In the genomic region with DNA sequence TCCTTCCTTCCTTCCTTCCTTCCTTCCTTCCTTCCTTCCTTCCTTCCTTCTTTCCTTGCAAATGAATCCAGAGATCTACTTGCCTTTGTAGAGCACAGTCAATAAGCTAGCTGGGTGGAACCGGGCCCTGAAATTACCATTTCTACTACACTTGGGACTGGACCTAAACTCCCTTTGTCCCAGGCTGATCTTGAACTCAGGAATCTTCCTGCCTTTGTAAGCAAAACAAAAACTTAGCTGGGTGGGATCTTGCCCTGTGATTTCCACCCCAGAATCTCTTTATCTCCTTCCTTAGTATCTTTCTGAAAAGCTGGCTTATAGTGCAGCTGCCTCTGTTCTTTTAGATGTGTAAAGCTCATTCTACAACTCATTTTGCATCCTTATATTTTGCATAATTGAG, we compare ENCODE assay signal across 27 mouse cellular contexts.
DNase-seq lines count a peak whose midpoint lies in the region; ATAC-seq and TF ChIP-seq lines count a peak whose summit lies in the region.
"Had no signal": no experiment of that assay in that cellular context is flagged by ENCODE, and none has a peak within 500 bp of the region (broad histone marks: within the 10 kb centered on the region; RNA-seq: fewer than 3 reads in every experiment).

No protein-coding gene starts in this region.

- H3K36me3 ChIP-seq in liver, adult 2 months (ENCODE audit: control insufficient read depth, insufficient read depth, low read length) = no peaks in the 10 kb centered on the region
- no peaks in the 10 kb centered on the region for H3K36me3 ChIP-seq in liver, postnatal 0 days (replicated peaks; ENCODE audit: insufficient read depth, low read length)
- H3K36me3 ChIP-seq: G1E had no signal

- H3K27ac ChIP-seq in liver, adult 2 months (replicated peaks; ENCODE audit: insufficient read depth, low read depth, low read length) = no peak overlapping the region
- no peak overlapping the region for H3K27ac ChIP-seq in liver, postnatal 0 days (ENCODE audit: low read depth)

- TF ChIP-seq EP300 in liver, postnatal 0 days (IDR thresholded peaks at IDR 0.05; ENCODE audit: low read depth) = no peak

- ATAC-seq in liver, postnatal 0 days = no peak
- ATAC-seq: activated CD4-positive, CD25-positive, alpha-beta regulatory T cell, adult 4 months; CD4-positive, CD25-positive, alpha-beta regulatory T cell, adult 4 months; Patski had no signal

- WGBS in liver, adult 2 months = 83% methylated on average over 1 of the region's 1 CpGs
- 94% methylated on average over 1 of the region's 1 CpGs for WGBS in liver, postnatal 0 days (ENCODE audit: insufficient replicate concordance)

- H3K27me3 ChIP-seq in liver, adult 2 months (ENCODE audit: control insufficient read depth, insufficient read depth, low read length) = no peaks in the 10 kb centered on the region
- H3K27me3 ChIP-seq in liver, postnatal 0 days (ENCODE audit: insufficient read depth, low read length) = no peaks in the 10 kb centered on the region
- H3K27me3 ChIP-seq: CH12.LX, Patski had no signal

- TF ChIP-seq CTCF in liver, adult 2 months (IDR thresholded peaks at IDR 0.05; ENCODE audit: low read depth, low read length) = no peak
- TF ChIP-seq CTCF in liver, postnatal 0 days (IDR thresholded peaks at IDR 0.05; ENCODE audit: low read depth) = no peak

- no peaks in the 10 kb centered on the region for H3K79me2 ChIP-seq in liver, adult 2 months (ENCODE audit: control insufficient read depth, insufficient read depth, low read length)

- DNase-seq in liver, adult 2 months (ENCODE audit: extremely low read depth, low read depth, low spot score) = peak; percentile 4
- no peak for DNase-seq in liver, postnatal 0 days
- peak; percentile 54 for DNase-seq in ES-CJ7 (ENCODE audit: low read depth, low spot score)
- DNase-seq in R1 (ENCODE audit: low read depth, low spot score) = peak; percentile 54
- peak; percentile 44 for DNase-seq in ZHBTc4 (ENCODE audit: low read depth, low spot score)
- no peak for DNase-seq in adrenal gland, adult 18-20 months (ENCODE audit: low spot score in 2 of 2)
- DNase-seq in thymus, postnatal 4 days = no peak
- no peak for DNase-seq in c-Kit-positive CD71-positive TER-119-positive erythroid progenitor cells, embryonic 14.5 days (ENCODE audit: low spot score)
- DNase-seq: adrenal gland, adult 2 months; adrenal gland, adult 8-10 months; adrenal gland, postnatal 10 days; adrenal gland, postnatal 14 days; adrenal gland, postnatal 25 days; adrenal gland, postnatal 36 days; B cell, adult 2 months; cerebellum, adult 11 months; cerebellum, adult 11-12 months; cerebellum, adult 18-20 months; cerebellum, adult 2 months; cerebellum, adult 8-10 months; cerebellum, adult 9-10 months; cerebellum, adult 9-11 months had no signal

- H3K4me2 ChIP-seq in liver, postnatal 0 days (ENCODE audit: low read depth, low read length) = no peak overlapping the region

- no peak overlapping the region for H3K9ac ChIP-seq in liver, adult 2 months (ENCODE audit: low read depth, low read length)
- no peak overlapping the region for H3K9ac ChIP-seq in liver, postnatal 0 days (replicated peaks)

- H3K9me3 ChIP-seq in liver, postnatal 0 days (ENCODE audit: low read length) = no peaks in the 10 kb centered on the region

- no peak overlapping the region for H3K4me3 ChIP-seq in liver, adult 2 months (ENCODE audit: insufficient read depth, low read depth, low read length)
- H3K4me3 ChIP-seq in liver, postnatal 0 days (ENCODE audit: low read depth, low read length) = no peak overlapping the region

- TF ChIP-seq POLR2A in liver, adult 2 months (IDR thresholded peaks at IDR 0.05; ENCODE audit: extremely low read depth, insufficient read depth, low read length) = no peak

- H3K4me1 ChIP-seq in liver, adult 2 months (ENCODE audit: control insufficient read depth, insufficient read depth, low read length) = no peaks in the 10 kb centered on the region
- no peaks in the 10 kb centered on the region for H3K4me1 ChIP-seq in liver, postnatal 0 days (ENCODE audit: insufficient read depth)

Comparison
In these comparisons a context has a peak if more than half of its experiments do, and no peak if none do; other contexts are left out.
1. DNase-seq: peak in liver, adult 2 months (single experiment), ES-CJ7 (single experiment), R1 (single experiment) and ZHBTc4 (single experiment); none in liver, postnatal 0 days (single experiment), adrenal gland, adult 18-20 months (0 of 2), thymus, postnatal 4 days (single experiment) and c-Kit-positive CD71-positive TER-119-positive erythroid progenitor cells, embryonic 14.5 days (single experiment).